ENCODE assay signal across 15 mouse cellular contexts in genomic region chr9:80600019-80600418, GRCm38 (mm10).
"Had no signal": no experiment of that assay in that cellular context is flagged by ENCODE, and none has a peak within 500 bp of the region (broad histone marks: within the 10 kb centered on the region; RNA-seq: fewer than 3 reads in every experiment).

No protein-coding gene starts in this region.

- H3K27ac ChIP-seq: layer of hippocampus, adult 2 months; limb, embryonic 12.5 days; liver, embryonic 13.5 days; lung, embryonic 15.5 days; macrophage; neural tube, embryonic 12.5 days had no signal

- H3K4me1 ChIP-seq: limb, embryonic 12.5 days; liver, embryonic 13.5 days; megakaryocyte, embryonic 14.5 days; neural tube, embryonic 12.5 days had no signal

- H3K27me3 ChIP-seq: limb, embryonic 12.5 days; liver, embryonic 13.5 days; lung, embryonic 15.5 days; megakaryocyte, embryonic 14.5 days; neural tube, embryonic 12.5 days had no signal

- H3K9me3 ChIP-seq: limb, embryonic 12.5 days; liver, embryonic 13.5 days; lung, embryonic 15.5 days; neural tube, embryonic 12.5 days had no signal

- H3K4me2 ChIP-seq: limb, embryonic 12.5 days; liver, embryonic 13.5 days; lung, embryonic 15.5 days; neural tube, embryonic 12.5 days had no signal

- ATAC-seq: liver, postnatal 0 days had no signal

- H3K9ac ChIP-seq: limb, embryonic 12.5 days; liver, embryonic 13.5 days; liver, postnatal 0 days; lung, embryonic 15.5 days; neural tube, embryonic 12.5 days had no signal

- H3K4me3 ChIP-seq: layer of hippocampus, adult 2 months; limb, embryonic 12.5 days; liver, embryonic 13.5 days; lung, embryonic 15.5 days; megakaryocyte, embryonic 14.5 days; neural tube, embryonic 12.5 days had no signal

- DNase-seq: kidney, adult 18-20 months; kidney, postnatal 10 days; kidney, postnatal 4 days; liver; liver, embryonic 13.5 days; liver, postnatal 0 days; lung, postnatal 14 days; thymus, adult 18-20 months; thymus, postnatal 14 days had no signal

- H3K36me3 ChIP-seq: limb, embryonic 12.5 days; liver, embryonic 13.5 days; lung, embryonic 15.5 days; neural tube, embryonic 12.5 days had no signal
